Mouse (Mus musculus) heart, embryonic 12.5 days (tissue): ENCODE results near the gene Clec16a. TPM values are rescaled to one million over a fixed set of nuclear protein-coding genes. Genes with fewer than 3 reads are reported as not detected.
A peak's percentile ranks its signal among the peaks of the same experiment; 100 is the strongest.

ENCODE experiments used
- ATAC-seq: fragments of 200-750 bp; cut with Nextera tagmentation; 2 replicates; pipeline ENCODE4 v1.8.0; 2017; ENCODE audit warnings: moderate TSS enrichment, moderate library complexity; ENCODE audit not compliant: insufficient number of reproducible peaks, low FRiP score
- H3K27ac ChIP-seq: fragments of 300-500 bp; sonication (generic); 2 replicates; pipeline ENCODE4 v1.5.1; 2016; ENCODE audit warnings: mild to moderate bottlenecking, moderate library complexity; ENCODE audit not compliant: poor library complexity, severe bottlenecking
- H3K27me3 ChIP-seq: fragments of 300-500 bp; sonication (generic); replicated peaks from 2 replicates; pipeline ENCODE4 v1.6.1; 2016; ENCODE audit warnings: mild to moderate bottlenecking, moderate library complexity
- H3K36me3 ChIP-seq: fragments of 300-500 bp; sonication (generic); 2 replicates; pipeline ENCODE4 v1.6.1; 2016; ENCODE audit warnings: mild to moderate bottlenecking, moderate library complexity
- H3K4me1 ChIP-seq: fragments of 300-500 bp; sonication (generic); replicated peaks from 2 replicates; pipeline ENCODE4 v1.6.1; 2016; ENCODE audit warnings: mild to moderate bottlenecking
- H3K4me2 ChIP-seq: fragments of 300-500 bp; sonication (generic); 2 replicates; pipeline ENCODE4 v1.6.1; 2016; ENCODE audit warnings: mild to moderate bottlenecking, moderate library complexity
- H3K4me3 ChIP-seq: fragments of 300-500 bp; sonication (generic); 2 replicates; pipeline ENCODE4 v1.5.1; 2016; ENCODE audit warnings: mild to moderate bottlenecking
- H3K9ac ChIP-seq: fragments of 300-500 bp; sonication (generic); 2 replicates; pipeline ENCODE4 v1.6.1; 2016; ENCODE audit warnings: mild to moderate bottlenecking, moderate library complexity
- H3K9me3 ChIP-seq: fragments of 300-500 bp; sonication (generic); replicated peaks from 2 replicates; pipeline ENCODE4 v1.6.1; 2016; ENCODE audit warnings: mild to moderate bottlenecking, moderate library complexity
- whole genome bisulfite sequencing: fragments of 180-500 bp; shearing (Covaris S2); methylation state at CpG from one replicate; pipeline ENCODE4 v1.1.7; 2016; 5-methylcytosine and 5-hydroxymethylcytosine counted together
- polyA plus RNA-seq: library from polyadenylated mRNA; unstranded; fragments of >200 nt; fragmentation: Nextera tagmentation; extraction: Ambion mirVana; gene quantifications from 2 replicates; pipeline ENCODE4 v1.2.1, GENCODE M21; 2016

The Clec16a gene
- 30.0 and 33.7 TPM in 2 replicates for polyA plus RNA-seq

DNA sequence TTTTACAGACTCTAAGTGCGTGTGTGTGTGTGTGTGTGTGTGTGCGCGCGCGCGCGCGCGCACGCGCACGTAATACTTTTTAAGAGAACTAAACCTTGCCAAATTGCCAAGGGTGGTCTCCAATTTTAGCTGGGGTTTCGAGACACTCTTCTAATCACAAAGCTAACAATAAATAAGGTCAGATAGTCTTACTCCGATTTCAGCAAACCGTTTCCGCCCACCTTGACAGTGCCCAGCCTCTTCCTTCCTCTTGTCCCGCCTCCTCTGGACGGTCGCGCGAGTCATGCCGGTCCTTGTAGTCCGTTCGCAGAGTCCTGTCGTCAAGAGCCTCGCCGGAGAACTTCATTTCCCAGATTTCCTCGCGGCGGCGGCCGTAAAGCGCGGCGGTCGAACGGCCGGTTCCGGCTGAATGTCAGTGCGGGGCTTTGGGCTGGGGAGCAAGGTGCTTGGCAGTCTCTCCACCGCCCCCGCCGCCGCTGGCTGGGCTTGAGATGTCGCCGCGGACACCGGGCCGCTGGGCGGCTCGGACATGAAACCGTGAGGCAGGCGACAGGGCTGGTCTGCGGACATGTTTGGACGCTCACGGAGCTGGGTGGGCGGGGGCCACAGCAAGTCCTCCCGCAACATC, at the start of gene Clec16a:
TSS of gene Clec16a (plus strand) at position 345 of the 628 bp plus-strand sequence.
- Histone ChIP-seq H3K4me2 (peak within 1 kb of the TSS; percentile 89), H3K4me3 (peak within 1 kb of the TSS; percentile 80), H3K27me3 (no peaks in the 10 kb centered on the region), H3K36me3 (no peaks in the 10 kb centered on the region), H3K9me3 (no peaks in the 10 kb centered on the region), H3K9ac (peak within 1 kb of the TSS; percentile 83), H3K4me1 (peaks cover 40% of the 10 kb centered on the region), H3K27ac (peak within 1 kb of the TSS; percentile 12; the same call in 1 of the 2 replicates)
- peak; percentile 87 for ATAC-seq
- under 1% methylated on average over 58 of the region's 58 CpGs for WGBS

DNA sequence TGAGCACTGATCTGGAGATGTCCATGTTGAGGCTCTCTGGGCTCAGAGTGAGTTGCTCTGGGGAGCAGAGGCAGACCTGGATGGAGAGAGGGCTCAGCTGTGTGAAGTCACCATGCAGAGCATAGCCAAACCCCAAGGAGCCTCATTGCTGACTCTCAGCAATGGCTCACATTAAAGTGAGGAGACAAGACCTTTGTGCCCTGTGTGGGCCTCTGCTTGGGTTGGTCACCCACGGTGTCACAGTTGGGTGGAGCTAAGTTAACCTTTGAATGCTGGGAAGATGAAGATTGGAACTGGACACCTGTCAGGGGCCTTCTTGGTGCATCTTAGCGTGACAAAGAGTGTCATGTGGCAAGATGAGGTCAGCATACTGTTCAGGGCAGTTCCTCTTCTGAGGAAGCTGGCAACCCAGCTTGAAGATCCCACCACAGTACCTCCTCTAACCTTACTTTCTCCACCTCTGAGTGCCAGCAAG, 49.3 kb upstream of the Clec16a start:
- H3K9ac ChIP-seq: no peak overlapping the region
- H3K4me3 ChIP-seq: no peak overlapping the region

DNA sequence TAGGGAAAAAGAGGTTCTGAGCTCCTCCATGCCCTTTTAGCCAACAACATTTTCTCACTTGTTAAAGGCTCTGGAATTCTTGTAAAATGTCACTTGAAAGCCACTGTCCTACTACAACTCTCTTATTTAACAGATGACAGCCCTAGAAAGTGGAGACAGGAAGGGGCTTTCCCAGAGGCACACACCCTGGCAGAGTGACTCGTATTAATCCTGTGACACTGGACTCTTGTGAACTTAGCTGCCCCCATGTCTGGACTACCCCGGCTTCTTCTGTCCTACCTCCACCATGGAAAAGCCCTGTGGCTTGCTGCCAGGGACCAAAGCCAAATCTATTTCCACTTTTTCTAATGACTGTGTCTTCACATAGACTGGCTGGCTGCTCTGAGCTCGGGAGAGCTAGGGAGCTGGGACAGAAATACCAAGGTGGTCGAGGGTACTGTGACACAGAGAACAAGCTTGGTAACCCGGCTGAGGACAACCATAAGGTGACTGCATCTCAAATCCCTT, 47.0 kb upstream of the Clec16a start:
- no peak overlapping the region for H3K4me2 ChIP-seq
- no peaks in the 10 kb centered on the region for H3K9me3 ChIP-seq
- H3K9ac ChIP-seq: no peak overlapping the region
- peaks cover 36% of the 10 kb centered on the region for H3K27me3 ChIP-seq
- no peak overlapping the region for H3K4me3 ChIP-seq
- H3K27ac ChIP-seq: no peak overlapping the region
- ATAC-seq: no peak
- WGBS: 53% methylated on average over 5 of the region's 5 CpGs
- H3K36me3 ChIP-seq: no peaks in the 10 kb centered on the region
- H3K4me1 ChIP-seq: no peaks in the 10 kb centered on the region

More for the DNA sequence above, 49.3 kb upstream of the Clec16a start:
- H3K27ac ChIP-seq: no peak overlapping the region
- H3K27me3 ChIP-seq: peaks cover 22% of the 10 kb centered on the region
- no peaks in the 10 kb centered on the region for H3K4me1 ChIP-seq
- ATAC-seq: no peak
- WGBS: 63% methylated on average over 2 of the region's 2 CpGs
- no peaks in the 10 kb centered on the region for H3K36me3 ChIP-seq
- H3K4me2 ChIP-seq: no peak overlapping the region
- no peaks in the 10 kb centered on the region for H3K9me3 ChIP-seq

DNA sequence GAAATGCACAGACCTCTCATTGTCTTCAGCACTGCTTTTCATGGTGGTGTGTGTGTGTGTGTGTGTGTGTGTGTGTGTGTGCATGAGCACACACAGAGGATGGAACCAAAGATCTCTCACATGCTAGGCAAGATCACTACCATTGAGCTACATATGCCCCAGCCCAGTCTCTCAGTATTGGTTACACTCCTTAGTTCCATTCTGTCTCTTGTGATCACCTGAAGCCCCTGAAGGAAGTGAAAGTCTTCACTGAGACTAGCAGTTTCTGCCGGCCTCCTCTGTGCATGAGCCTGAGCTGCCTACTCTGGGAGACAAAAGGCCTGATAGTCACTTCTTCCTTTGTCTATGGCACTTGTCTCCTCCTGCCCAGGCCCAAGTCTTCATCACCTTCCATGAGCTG, 46.0 kb upstream of the Clec16a start:
- Histone ChIP-seq H3K9ac (no peak overlapping the region), H3K4me2 (no peak overlapping the region), H3K4me3 (no peak overlapping the region), H3K27me3 (peaks cover 34% of the 10 kb centered on the region), H3K36me3 (no peaks in the 10 kb centered on the region), H3K27ac (no peak overlapping the region), H3K9me3 (no peaks in the 10 kb centered on the region), H3K4me1 (no peaks in the 10 kb centered on the region)
- 79% methylated on average over 1 of the region's 1 CpGs for WGBS
- ATAC-seq: no peak

- Histone ChIP-seq H3K27ac (no peak overlapping the region), H3K9me3 (no peaks in the 10 kb centered on the region), H3K27me3 (peaks cover 41% of the 10 kb centered on the region), H3K36me3 (no peaks in the 10 kb centered on the region), H3K9ac (no peak overlapping the region), H3K4me3 (no peak overlapping the region), H3K4me1 (no peaks in the 10 kb centered on the region), H3K4me2 (no peak overlapping the region)
- ATAC-seq: 0 out of 2 replicates have a peak, but pooled peaks have one; percentile 25
- 14% methylated on average over 8 of the region's 8 CpGs for WGBS
Measured at GRCm38 (mm10) chr16:10501865-10502264, 43.3 kb upstream of the Clec16a start.

DNA sequence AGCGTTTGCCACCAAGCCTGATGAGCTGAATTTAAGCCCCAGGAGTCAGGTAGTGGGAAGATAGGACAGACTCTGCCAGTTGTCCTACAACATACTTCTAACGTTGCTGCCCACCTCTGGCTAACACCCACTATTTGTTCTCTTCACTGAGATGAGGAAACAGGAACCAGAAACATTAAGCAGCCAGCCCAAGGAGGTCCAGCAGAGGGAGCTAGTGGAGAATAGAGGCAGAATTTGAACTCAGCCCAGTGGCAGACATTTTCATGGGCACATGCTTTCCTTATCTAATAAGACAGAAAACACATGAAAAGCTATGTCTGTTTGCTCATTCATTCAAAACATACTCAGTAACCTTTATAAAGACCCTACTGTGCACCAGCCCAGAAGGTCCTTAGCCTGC, 42.1 kb upstream of the Clec16a start:
- H3K4me1 ChIP-seq: no peaks in the 10 kb centered on the region
- H3K9ac ChIP-seq: no peak overlapping the region
- no peaks in the 10 kb centered on the region for H3K36me3 ChIP-seq
- H3K27me3 ChIP-seq: peaks cover 53% of the 10 kb centered on the region
- 73% methylated on average over 2 of the region's 2 CpGs for WGBS
- no peaks in the 10 kb centered on the region for H3K9me3 ChIP-seq
- ATAC-seq: no peak
- H3K4me3 ChIP-seq: no peak overlapping the region
- no peak overlapping the region for H3K27ac ChIP-seq
- no peak overlapping the region for H3K4me2 ChIP-seq

GRCm38 (mm10) chr16:10507445-10507844, 37.7 kb upstream of the Clec16a start:
- WGBS: 76% methylated on average over 4 of the region's 4 CpGs
- H3K4me2 ChIP-seq: no peak overlapping the region

DNA sequence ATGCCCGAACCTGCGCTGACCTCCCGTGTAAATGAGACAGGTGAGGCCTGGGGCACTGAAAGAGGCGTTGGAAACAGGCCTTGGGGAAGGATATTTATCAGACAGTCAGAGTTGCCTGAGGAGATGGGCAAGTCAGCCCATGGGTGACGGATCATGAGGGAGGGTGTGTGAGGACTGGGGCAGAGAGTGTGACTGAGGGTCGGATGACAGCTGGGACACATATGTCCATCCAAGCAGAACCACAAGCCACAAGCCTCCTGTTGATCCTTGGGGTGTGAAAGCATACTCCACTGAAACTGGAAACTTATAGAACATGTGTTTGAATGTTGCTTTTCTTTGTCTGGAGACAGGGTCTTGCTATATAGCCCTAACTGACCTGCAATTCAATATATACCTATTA, 36.4 kb upstream of the Clec16a start:
- Histone ChIP-seq H3K4me1 (no peaks in the 10 kb centered on the region), H3K9me3 (no peaks in the 10 kb centered on the region), H3K36me3 (no peaks in the 10 kb centered on the region), H3K4me2 (no peak overlapping the region), H3K4me3 (no peak overlapping the region), H3K27ac (no peak overlapping the region), H3K27me3 (peaks cover 35% of the 10 kb centered on the region), H3K9ac (no peak overlapping the region)
- no peak for ATAC-seq
- WGBS: 61% methylated on average over 6 of the region's 6 CpGs

More at GRCm38 (mm10) chr16:10507445-10507844, 37.7 kb upstream of the Clec16a start:
- Histone ChIP-seq H3K27me3 (peaks cover 46% of the 10 kb centered on the region), H3K36me3 (no peaks in the 10 kb centered on the region), H3K9me3 (no peaks in the 10 kb centered on the region), H3K4me1 (no peaks in the 10 kb centered on the region), H3K4me3 (no peak overlapping the region), H3K27ac (no peak overlapping the region), H3K9ac (no peak overlapping the region)
- ATAC-seq: no peak

- no peak overlapping the region for H3K27ac ChIP-seq
- H3K4me3 ChIP-seq: no peak overlapping the region
- H3K4me1 ChIP-seq: no peaks in the 10 kb centered on the region
- H3K9me3 ChIP-seq: no peaks in the 10 kb centered on the region
- 53% methylated on average over 14 of the region's 14 CpGs for WGBS
- peaks cover 32% of the 10 kb centered on the region for H3K27me3 ChIP-seq
- H3K9ac ChIP-seq: no peak overlapping the region
- no peaks in the 10 kb centered on the region for H3K36me3 ChIP-seq
- no peak for ATAC-seq
- H3K4me2 ChIP-seq: no peak overlapping the region
Measured at GRCm38 (mm10) chr16:10510477-10511133, 34.5 kb upstream of the Clec16a start.

DNA sequence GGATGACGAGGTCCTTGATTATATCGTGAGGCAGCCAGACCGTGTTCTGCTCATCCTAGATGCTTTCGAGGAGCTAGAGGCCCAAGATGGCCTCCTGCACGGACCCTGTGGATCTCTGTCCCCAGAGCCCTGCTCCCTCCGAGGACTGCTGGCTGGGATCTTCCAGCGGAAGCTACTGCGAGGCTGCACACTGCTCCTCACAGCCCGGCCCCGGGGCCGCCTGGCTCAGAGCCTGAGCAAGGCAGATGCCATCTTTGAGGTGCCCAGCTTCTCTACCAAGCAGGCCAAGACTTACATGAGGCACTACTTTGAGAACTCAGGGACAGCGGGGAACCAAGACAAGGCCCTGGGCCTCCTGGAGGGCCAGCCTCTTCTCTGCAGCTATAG, 34.0 kb upstream of the Clec16a start:
- Histone ChIP-seq H3K4me1 (no peaks in the 10 kb centered on the region), H3K9me3 (no peaks in the 10 kb centered on the region), H3K4me2 (no peak overlapping the region), H3K9ac (no peak overlapping the region), H3K36me3 (no peaks in the 10 kb centered on the region), H3K27me3 (peaks cover 27% of the 10 kb centered on the region), H3K4me3 (no peak overlapping the region), H3K27ac (no peak overlapping the region)
- 79% methylated on average over 12 of the region's 12 CpGs for WGBS
- no peak for ATAC-seq

GRCm38 (mm10) chr16:10515953-10516572, 29.1 kb upstream of the Clec16a start:
- Histone ChIP-seq H3K4me2 (no peak overlapping the region), H3K27me3 (no peaks in the 10 kb centered on the region), H3K4me1 (no peaks in the 10 kb centered on the region), H3K9ac (no peak overlapping the region), H3K27ac (no peak overlapping the region), H3K36me3 (no peaks in the 10 kb centered on the region), H3K9me3 (no peaks in the 10 kb centered on the region), H3K4me3 (no peak overlapping the region)
- ATAC-seq: no peak
- 82% methylated on average over 12 of the region's 12 CpGs for WGBS
